Mouse (Mus musculus) frontal cortex, adult 2 months (tissue): ENCODE measurements around the gene Gm29666. TPM values are rescaled to one million over a fixed set of nuclear protein-coding genes. Genes with fewer than 3 reads are reported as not detected.

ENCODE experiments used
- DNase-seq, 2 experiments: peaks; one replicate each; pipeline ENCODE4 v3.0.0; 2022; ENCODE audit warnings: low spot score in 1 of 2; ENCODE audit errors: extremely low spot score in 1 of 2
- polyA plus RNA-seq: library from polyadenylated mRNA; depleted of rRNA; stranded (reverse); fragments of >200 nt; gene quantifications from 2 replicates; pipeline ENCODE4 v1.2.3, GENCODE M21; 2012; rRNA removed

The Gm29666 gene
- 2.2 and 2.5 TPM in 2 replicates for polyA plus RNA-seq

DNA sequence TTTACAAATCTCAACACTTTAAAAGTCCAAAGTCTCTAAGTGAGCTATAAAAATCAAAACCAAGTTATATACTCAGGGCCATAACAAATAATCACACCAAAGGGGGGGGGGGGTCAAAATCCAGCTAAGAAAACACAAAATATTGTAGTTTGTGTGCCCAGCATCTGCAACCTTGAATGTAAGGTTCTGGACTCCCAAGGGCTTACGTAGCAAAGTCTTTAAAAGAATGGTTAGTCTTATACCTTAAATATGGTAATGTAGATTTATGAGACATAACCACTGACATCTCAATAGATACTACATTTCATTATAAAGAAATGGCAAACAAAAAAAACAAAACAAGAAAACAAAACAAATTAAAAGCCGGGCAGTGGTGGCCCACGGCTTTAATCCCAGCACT lies at the start of gene Gm29666:
TSS of gene Gm29666 (minus strand) at position 101 of the 400 bp plus-strand sequence.
- no peak for DNase-seq

DNA sequence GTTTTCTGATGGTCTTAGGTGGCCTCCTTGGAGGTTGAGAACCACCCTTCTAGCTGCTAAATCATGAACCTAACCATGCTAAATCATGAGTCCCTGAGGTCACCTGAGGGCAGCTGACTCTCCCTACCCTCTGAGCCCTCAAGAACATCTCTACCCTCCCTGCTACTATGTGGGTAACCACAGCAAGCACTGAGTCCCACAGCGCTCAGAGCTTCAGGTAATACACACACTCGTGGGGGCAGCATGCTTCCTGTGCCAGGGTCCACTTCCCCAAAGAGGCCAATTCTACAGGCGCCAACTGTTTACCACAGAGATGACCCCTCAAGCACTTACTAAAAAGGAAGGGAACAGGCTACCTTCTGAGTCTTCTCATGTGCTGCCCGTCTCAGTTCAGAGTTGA lies 48.7 kb upstream of the Gm29666 start:
- no peak for DNase-seq

DNA sequence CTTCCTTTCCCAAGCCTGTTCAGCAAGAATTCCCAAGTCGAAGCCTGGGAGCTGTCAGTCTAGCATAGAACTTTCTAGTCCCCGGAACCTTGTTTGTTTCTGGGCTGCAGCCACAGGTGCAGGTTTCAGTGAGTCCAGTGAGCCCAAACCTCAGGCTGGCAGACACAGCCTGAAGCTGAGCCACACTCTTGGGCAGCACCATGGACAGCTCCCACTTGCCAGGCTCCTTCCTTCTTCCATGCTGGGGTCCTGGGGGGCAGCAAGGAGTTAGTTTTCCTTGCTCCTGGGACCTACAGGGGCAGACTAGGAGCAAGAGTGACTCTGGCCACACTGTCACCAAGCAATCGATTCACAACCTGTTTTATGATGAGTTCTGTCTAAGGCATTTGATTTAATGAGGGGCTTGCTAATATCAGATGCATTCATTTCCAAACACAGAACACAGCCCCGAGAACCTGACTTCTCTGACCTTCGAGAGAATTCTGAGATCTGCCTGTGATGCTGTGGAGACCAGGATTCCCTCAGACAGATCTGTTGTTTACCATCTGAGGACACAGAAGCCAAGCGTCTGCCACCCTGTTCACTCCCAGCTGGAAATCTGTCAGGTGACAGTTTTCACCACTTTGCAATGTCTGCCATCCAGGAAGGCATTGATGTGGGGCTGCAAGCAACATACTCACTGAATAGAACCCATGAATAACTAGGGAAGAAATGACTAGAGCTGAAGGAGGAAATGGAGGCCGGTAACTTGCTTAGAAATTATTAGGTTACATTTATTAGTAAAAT lies 45.9 kb upstream of the Gm29666 start:
- no peak for DNase-seq

DNA sequence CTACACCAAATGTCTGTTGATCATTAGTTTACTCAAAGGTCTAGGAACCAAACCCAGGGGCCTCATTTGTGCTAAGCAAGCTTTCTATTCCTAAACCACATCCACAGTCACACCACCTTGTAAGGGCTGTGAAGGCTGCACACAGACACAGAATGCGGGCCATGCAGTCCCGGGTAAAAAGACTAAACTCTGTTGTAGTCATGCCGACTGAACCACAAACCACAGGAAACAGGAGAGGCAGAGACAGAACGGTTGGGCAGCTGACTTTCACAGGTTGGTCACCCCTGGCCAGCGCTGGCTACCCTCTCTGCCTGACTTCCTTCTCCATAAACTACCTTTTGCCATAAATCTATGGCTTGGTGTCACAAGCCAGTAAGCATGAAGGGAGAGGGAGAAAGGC lies 44.9 kb upstream of the Gm29666 start:
- DNase-seq, result no peak

DNA sequence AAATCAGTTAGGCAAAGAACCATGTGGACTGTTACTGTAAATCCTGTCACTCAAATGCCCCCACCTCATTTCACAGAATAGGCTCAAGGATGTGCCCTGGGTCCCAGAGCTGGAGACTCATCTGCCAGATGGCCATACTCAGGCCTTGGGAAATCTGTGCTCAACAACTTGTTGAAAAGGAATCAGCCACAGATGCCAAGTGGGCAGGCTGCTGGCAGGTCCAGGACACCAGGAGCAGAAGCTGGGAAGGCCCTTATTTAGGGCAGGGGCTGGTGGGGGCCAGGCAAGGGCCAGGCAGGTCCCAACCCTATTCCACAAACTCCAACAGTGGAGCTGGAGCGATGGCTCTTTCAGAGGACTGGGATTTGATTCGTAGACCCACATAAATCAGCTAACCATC lies 42.7 kb upstream of the Gm29666 start:
- no peak for DNase-seq

DNA sequence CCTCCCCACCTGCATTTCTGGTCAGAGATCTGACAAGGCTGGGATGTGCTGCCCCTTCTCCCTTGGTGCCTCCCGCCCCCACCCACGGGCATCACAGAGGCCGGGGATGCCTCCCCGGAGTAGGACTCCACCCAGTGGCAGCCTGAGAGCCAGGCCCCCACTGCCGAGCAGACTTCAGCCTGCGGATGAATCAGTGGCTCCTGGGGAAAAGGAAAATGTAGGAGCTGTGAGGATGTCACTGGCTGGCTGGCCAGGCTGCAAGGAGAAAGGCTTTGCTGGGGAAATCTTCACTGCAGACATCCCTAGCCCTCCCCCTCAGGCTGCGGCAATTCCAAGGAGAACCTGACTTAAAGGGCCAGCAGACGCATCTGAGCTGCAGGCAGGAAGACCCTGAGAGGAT lies 40.9 kb upstream of the Gm29666 start:
- peak; percentile 68 to 85 for DNase-seq

DNA sequence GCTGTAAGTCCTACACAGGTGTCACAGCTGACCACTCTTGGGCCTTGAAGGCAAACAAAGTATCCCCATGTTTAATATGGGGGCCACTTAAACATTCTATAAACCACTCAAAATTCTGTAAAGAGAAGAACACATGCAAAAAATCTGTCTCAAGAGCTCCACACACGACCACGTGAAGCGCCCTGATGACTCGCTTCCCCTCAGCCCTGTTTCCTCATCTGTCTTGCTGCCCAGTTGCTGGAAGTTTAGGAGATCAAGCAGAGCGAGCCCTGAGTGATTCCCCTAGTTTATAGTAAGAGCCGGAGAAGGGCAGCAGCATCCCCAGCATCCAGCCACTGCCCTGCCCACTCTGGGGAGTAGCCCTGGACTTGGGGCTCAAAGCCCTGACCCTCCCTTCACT lies 40.1 kb upstream of the Gm29666 start:
- DNase-seq, result no peak

DNA sequence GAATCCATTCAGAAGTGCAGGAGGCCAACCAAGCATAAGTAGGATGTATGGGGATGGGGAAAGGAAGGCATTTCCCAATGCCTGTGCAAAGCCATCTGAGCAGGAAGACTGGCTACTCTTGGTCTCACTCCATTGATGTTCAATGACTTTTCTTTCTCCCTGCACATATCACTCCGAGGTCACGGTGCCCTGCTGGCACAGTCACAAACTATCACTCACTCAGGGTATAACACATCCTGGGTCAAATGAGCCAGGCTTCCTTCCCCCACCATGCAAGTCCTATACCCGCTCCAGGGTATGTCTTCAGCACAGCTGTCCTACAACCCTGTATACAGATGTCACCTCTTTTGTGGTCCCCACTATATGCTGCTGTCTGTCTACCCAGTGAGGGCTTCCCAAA lies 38.5 kb upstream of the Gm29666 start:
- no peak for DNase-seq

DNA sequence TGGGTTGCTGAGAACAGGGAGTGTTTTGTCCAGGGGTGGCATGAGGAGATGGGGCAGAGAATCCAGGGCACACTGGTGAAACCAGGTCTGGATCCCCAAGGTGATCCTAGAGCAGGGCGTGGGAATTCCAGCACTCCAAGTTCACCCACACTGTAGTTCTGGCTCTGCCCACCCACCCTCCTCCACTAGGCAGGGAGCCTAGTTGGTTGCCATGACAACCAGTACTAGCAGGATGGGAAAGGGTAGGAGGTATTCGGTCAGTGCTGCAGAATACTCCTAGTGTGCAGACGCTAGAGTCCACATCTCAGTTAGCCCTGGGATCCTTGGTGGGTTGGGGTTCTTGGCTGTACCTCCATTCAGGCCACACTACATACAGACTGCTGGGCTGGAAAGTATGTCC lies 38.0 kb upstream of the Gm29666 start:
- peak; percentile 68 to 80 for DNase-seq

DNA sequence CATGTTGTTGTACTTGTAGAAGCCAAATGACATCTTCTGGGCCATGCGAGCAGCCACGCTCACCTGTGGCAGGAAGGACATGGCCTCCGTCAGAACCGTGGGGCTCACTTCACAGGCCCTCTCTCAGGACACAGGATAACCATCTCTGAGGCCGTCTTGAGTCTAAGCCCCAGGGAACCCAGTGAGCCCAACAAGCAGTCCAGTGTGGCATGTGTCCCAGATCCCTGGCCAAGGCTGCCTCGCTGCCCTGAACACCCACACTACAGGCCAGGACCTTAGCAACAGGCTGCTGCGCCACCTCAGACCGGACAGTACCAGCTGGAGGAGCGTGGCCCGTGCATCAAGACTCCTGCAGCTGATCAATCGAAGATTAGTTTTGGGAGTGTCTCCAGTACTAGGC lies 33.4 kb upstream of the Gm29666 start:
- DNase-seq, result no peak

DNA sequence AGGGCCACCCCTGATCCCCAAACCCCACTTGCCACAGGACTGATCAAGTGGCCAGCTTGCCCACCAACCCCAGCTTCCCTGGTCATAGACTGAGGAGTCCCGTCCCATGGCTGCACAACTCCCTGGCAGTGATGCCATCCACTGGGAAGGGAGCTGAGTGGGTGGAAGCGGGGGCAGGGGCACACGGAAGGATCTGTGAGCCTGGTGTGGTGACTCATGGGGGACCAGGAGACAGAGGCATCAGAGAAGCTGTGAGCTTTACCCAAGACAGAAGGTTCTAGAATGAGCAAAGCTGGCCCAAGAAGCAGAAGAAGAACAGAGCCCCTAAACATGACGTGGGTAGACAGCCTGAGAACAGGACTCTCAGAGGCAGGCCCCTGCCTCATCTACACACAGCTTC lies 30.2 kb upstream of the Gm29666 start:
- DNase-seq, result peak; percentile 69 to 83

DNA sequence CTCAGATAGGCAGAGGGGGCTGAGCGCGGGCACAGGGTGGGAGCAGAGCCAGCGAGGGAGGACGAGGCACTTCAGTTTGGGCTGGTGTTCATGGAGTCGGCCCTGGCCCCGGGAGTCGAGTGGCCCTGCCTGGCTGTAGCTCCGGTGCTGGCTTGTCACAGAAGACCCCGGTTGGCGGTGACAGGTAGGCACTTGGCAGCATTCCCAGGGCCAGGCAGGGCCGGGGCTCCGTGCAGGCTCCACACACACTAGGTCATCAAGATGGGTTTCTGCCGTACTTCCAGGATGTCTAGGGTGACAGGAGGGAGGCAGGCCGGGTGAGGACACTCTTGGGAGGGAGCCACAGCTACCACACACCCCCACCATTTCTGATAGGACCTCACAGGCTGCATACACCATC lies 29.2 kb upstream of the Gm29666 start:
- DNase-seq, result no peak

DNA sequence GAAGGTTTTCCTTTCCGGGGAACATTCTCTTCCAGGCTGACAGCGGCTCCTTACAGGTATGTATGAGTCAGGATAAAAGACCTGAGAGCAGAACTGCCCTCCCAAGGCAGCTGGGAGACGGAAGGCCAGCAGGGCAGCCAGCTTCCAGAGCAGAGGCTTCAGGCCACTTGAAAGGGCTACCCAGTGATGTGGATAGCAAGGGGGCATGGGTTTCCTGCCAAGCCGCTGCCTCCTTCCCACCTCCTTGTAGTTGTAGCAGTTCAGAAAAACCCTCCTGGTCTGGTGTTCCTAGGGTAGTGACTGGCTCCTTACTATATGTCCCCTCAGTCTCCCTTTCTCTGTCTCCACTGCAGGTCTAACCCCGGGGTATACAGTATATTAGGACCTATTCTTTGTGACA lies 24.5 kb upstream of the Gm29666 start:
- no peak for DNase-seq

DNA sequence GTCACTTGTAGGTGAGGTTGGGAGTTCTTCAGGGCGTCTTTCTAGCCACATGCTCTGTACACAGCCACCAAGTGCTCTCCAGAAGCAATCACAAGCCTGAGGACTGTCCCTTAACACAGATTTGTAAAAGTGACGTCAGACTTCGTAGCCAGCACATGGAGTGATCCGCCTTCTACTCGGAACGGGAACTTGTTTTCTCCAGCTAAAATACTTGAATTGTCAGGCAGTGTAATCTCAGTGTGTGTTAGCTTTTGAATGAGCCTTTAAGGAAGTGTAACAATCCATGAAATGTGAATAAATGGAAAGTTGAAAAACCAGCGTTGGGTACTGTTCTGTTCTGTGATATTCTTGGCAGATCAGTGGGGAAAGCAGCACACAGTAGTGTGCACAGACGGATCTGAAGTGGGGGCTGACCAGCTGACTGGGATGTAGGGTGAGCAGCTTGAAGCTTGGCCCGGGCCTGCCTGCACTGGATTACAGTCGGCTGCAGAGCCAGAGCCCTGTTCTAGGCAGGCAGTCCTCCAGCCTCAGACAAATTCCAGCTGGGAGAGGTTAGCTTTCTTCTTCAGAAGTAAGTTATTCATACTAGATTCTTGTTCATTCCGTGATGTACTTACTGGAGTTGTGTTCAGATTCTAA lies 22.9 kb upstream of the Gm29666 start:
- DNase-seq, result peak; percentile 38 to 63

DNA sequence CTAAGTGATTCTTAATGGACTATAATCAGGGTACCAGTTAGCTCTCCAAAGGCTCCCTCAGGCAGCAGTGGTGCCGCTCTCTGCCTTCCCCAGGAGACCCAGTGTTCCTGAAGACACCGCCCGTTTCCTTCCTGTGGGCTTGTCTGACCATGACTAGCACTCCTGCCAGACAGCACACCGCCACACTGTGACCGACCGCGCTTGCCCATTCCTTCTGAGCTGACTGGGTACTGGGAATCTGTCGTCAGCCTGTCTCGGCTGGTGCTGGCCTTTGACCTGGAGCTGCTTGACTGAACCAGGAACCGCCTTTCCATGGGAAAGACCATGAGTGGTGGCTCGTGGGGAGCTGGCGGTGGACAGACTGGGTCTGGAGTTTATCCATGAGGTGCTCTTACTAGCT lies 20.3 kb upstream of the Gm29666 start:
- no peak for DNase-seq

DNA sequence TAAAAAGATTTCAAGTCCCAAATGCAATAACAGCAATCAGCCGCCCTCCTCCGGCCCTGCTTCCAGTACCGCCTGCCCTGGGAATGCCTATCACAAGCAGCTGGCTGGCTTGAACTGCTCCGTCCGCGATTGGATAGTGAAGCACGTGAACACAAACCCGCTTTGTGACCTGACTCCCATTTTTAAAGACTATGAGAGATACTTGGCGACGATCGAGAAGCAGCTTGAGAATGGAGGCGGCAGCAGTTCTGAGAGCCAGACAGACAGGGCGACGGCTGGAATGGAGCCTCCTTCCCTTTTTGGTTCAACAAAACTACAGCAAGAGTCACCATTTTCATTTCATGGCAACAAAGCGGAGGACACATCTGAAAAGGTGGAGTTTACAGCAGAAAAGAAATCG lies 15.1 kb upstream of the Gm29666 start:
- DNase-seq, result peak in 1 of 2 experiments; percentile 70

DNA sequence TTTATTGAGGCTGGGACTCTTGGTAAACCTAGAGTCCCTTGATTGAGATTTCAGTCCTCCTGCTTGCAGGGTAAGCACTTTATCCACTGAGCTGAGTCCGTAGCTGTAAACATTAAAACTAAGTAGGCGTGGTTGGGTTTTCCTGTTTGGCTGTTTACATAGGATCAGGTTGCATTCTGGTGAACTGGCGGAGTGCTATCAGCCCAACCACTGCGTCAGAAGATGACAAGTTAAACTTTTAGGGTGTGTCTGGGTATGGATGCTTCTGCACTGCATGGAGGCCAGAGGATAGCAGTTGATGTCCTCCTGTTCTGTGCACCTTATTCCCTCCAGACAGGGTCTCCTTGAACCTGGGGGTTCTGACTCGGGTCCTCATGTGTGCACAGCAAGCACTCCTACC lies 12.5 kb upstream of the Gm29666 start:
- DNase-seq, result no peak

DNA sequence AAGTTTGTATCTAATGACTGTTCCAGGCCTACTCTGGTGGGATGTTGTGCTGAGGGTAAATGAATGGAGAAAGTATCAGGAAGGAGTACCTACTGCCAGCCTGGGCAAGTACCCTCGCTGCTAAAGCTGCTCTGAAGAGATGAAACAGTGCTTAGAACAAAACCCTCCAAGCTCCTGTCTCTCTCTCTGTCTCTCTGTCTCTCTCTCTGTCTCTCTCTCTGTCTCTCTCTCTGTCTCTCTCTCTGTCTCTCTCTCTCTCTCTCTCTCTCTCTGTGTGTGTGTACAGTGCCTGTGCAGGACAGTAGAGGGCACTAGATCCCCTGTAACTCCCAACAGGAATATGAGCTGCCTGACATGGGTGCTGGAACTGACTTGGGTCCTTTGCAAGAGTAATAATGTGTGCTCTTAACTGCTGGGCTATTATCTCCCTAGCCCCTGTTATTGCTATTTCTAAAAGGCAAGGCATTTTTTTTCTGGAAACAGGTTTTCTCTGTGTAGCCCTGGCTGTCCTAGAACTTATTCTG lies 5.7 kb upstream of the Gm29666 start:
- no peak for DNase-seq

DNA sequence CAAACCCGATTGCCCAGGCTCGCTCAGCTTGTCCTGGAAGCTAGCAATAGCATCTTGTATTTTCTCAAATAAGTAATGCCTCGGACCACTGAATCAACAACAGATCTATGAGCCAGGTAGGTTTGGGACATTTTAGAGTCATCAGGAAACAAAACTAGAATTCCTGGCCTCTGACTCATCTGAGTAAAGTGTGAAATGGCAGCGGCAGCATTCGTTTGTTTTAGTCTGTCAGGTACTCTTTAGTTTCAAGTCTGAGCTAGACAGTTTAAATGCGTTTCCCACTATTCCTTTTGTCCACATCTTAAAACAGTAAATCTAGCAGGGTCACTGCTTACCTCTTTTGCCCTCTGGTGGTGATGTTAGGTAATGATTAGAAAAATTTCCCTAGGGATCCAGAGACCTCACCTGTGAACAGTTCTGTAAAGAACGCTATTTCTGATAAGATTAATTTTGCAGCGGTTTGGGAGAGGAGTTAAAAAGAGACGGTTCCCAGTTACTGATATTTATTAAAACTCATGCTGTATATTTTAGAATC lies 5.0 kb upstream of the Gm29666 start:
- peak in 1 of 2 experiments; percentile 85 for DNase-seq

DNA sequence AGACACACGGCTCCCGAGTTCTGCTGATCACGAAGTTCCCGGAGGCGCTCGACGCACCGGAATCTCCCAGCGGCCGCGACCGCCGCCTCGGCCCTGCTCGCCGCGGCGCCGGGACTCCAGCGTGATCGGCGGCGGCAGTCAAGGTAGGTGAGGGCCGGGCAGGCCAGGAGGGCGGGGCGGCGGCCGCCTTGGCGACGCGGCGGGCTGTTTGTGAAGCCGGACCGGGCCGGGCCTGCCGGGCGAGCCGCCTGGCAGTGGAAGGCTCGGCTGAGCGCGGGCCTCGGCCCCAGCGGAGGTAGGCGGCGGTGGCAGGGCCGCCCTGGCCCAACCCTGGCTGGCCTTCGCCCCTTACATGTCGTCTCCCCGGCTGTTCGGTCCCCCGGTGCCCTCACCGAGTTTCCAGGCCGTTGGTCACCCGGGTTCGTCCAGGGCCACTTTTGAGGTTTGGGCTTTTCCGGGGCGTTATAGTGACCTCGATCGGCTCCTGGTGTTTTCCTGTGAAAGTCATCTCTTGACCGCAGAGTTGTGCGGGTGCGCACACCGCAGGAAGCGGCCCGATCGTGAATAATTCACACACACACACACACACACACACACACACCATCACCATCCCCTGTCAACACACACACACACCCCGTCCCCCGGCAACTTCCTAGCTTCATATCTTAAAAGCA lies 3.8 kb upstream of the Gm29666 start:
- no peak for DNase-seq

DNA sequence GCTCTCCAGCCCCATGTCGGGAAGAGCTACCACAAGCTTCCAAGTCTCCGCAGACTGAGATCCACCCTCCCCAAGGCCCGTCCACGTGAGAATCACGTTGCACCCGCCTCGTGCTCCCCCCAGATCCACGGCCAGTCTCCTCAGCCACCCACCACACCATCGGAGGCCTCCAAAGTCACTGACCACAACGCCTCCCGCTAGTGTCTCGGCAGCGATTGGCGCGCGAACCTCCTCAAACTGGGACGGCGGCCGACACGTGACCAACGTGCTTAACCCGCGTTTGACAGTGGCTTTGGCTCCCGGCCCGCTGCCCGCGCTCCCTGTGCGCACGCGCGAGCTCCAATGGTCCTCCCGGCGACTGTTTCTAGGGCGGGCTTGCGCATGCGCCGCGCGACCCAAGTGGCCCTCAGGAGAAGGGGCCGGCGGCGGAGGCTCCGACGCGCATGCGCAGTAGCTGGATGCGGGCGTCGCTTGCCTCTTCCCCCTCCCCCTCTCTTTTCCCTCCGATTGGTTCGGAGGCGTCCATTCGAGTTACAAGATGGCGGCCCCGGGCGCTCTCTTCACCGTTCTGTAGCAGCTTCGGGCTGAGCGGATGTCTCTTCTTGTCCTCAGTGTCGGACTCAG lies 3.2 kb upstream of the Gm29666 start, which contains the start of gene Nup50:
TSS of gene Nup50 (plus strand) at position 528 of the 624 bp plus-strand sequence.
- peak; percentile 98 to 100 for DNase-seq
